9 mouse cellular contexts compared by ENCODE assay signal in the genomic region with DNA sequence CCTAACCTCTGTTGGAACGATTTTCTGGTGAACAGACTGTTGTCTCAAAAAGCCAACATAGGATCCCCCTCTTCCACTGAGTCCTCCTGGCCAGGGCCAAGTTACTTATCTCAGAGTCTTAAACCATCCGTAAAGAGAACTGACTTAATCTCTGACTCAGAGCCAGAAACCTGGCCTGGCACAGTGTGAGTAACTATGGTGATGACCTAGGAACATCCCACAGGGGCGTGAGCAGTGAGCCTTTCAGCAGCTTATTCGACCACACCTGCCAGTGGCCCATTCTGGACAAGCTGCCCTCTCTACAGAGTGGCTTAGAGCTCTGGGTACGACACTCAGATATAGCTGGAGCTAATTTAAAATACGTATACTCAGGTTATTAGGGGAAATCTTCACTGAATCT. TPM values are rescaled to one million over a fixed set of nuclear protein-coding genes. Genes with fewer than 3 reads are reported as not detected.
DNase-seq lines count a peak whose midpoint lies in the region; ATAC-seq lines count a peak whose summit lies in the region.
"Had no signal": no experiment of that assay in that cellular context is flagged by ENCODE, and none has a peak within 500 bp of the region (broad histone marks: within the 10 kb centered on the region; RNA-seq: fewer than 3 reads in every experiment).

No protein-coding gene starts in this region.

- H3K4me2 ChIP-seq in stomach, embryonic 14.5 days (replicated peaks; ENCODE audit: low read depth, low read length) = no peak overlapping the region

- H3K4me1 ChIP-seq in stomach, embryonic 14.5 days (ENCODE audit: control insufficient read depth, insufficient read depth, low read length) = peaks cover 4% of the 10 kb centered on the region; the same call in 1 of the 2 replicates

- no peak overlapping the region for H3K9ac ChIP-seq in stomach, embryonic 14.5 days (replicated peaks; ENCODE audit: low read depth, low read length)

- H3K36me3 ChIP-seq in stomach, embryonic 14.5 days (ENCODE audit: control insufficient read depth, insufficient read depth, low read length) = no peaks in the 10 kb centered on the region

- peak; percentile 46; the same call in 1 of the 2 replicates for ATAC-seq in stomach, embryonic 14.5 days (ENCODE audit: insufficient number of reproducible peaks, insufficient read depth, low FRiP score, low read depth)

- DNase-seq in cerebellum, adult 9-11 months = peak; percentile 47
- DNase-seq in cerebellum, postnatal 4 days (ENCODE audit: low spot score in 2 of 2) = no peak
- peak; percentile 57 for DNase-seq in ovary, adult 18-20 months (ENCODE audit: low spot score)
- no peak for DNase-seq in ovary, postnatal 10 days (ENCODE audit: low spot score)
- DNase-seq in kidney, adult 8-10 months = peak; percentile 40 to 48
- DNase-seq in lung, postnatal 25 days (ENCODE audit: low spot score) = no peak
- DNase-seq in spleen, postnatal 4 days (ENCODE audit: low spot score in 2 of 2) = no peak
- DNase-seq: thymus, postnatal 4 days had no signal

- H3K4me3 ChIP-seq in stomach, embryonic 14.5 days (ENCODE audit: low read depth, low read length) = no peak overlapping the region

- no peaks in the 10 kb centered on the region for H3K9me3 ChIP-seq in stomach, embryonic 14.5 days (ENCODE audit: control insufficient read depth, low read depth, low read length)

- 61% methylated on average over 6 of the region's 6 CpGs for WGBS in stomach, embryonic 14.5 days

- no peaks in the 10 kb centered on the region for H3K27me3 ChIP-seq in stomach, embryonic 14.5 days (ENCODE audit: control insufficient read depth, insufficient read depth, low read length)

- no peak overlapping the region for H3K27ac ChIP-seq in stomach, embryonic 14.5 days (ENCODE audit: low read length)

RNA-seq across cellular contexts. Expression of gene C1qtnf9, which starts 41.8 kb away (rescaled TPM):
- 0.33 and 0.73 TPM in 2 replicates for polyA plus RNA-seq in stomach, embryonic 14.5 days (2014; fragmentation: Nextera tagmentation; extraction: Ambion mirVana)

RNA-seq across cellular contexts. Expression of gene Mipep, which starts 58.3 kb away (rescaled TPM):
- polyA plus RNA-seq in stomach, embryonic 14.5 days (2014; fragmentation: Nextera tagmentation; extraction: Ambion mirVana) = 22.3 and 24.0 TPM in 2 replicates

Comparison
In these comparisons a context has a peak if more than half of its experiments do, and no peak if none do; other contexts are left out.
1. DNase-seq: peak in cerebellum, adult 9-11 months (single experiment), ovary, adult 18-20 months (single experiment) and kidney, adult 8-10 months (2 of 2); none in cerebellum, postnatal 4 days (0 of 2), ovary, postnatal 10 days (single experiment), lung, postnatal 25 days (single experiment) and spleen, postnatal 4 days (0 of 2).